Mouse (Mus musculus) heart, embryonic 12.5 days (tissue): Measurements from ENCODE around the gene Alkbh1. TPM values are rescaled to one million over a fixed set of nuclear protein-coding genes. Genes with fewer than 3 reads are reported as not detected.

Source experiments
- ATAC-seq: fragments of 200-750 bp; cut with Nextera tagmentation; 2 replicates; pipeline ENCODE4 v1.8.0; 2017; ENCODE audit warnings: moderate TSS enrichment, moderate library complexity; ENCODE audit not compliant: insufficient number of reproducible peaks, low FRiP score
- H3K27ac ChIP-seq: fragments of 300-500 bp; sonication (generic); 2 replicates; pipeline ENCODE4 v1.5.1; 2016; ENCODE audit warnings: mild to moderate bottlenecking, moderate library complexity; ENCODE audit not compliant: poor library complexity, severe bottlenecking
- H3K27me3 ChIP-seq: fragments of 300-500 bp; sonication (generic); replicated peaks from 2 replicates; pipeline ENCODE4 v1.6.1; 2016; ENCODE audit warnings: mild to moderate bottlenecking, moderate library complexity
- H3K36me3 ChIP-seq: fragments of 300-500 bp; sonication (generic); 2 replicates; pipeline ENCODE4 v1.6.1; 2016; ENCODE audit warnings: mild to moderate bottlenecking, moderate library complexity
- H3K4me1 ChIP-seq: fragments of 300-500 bp; sonication (generic); replicated peaks from 2 replicates; pipeline ENCODE4 v1.6.1; 2016; ENCODE audit warnings: mild to moderate bottlenecking
- H3K4me2 ChIP-seq: fragments of 300-500 bp; sonication (generic); 2 replicates; pipeline ENCODE4 v1.6.1; 2016; ENCODE audit warnings: mild to moderate bottlenecking, moderate library complexity
- H3K4me3 ChIP-seq: fragments of 300-500 bp; sonication (generic); 2 replicates; pipeline ENCODE4 v1.5.1; 2016; ENCODE audit warnings: mild to moderate bottlenecking
- H3K9ac ChIP-seq: fragments of 300-500 bp; sonication (generic); 2 replicates; pipeline ENCODE4 v1.6.1; 2016; ENCODE audit warnings: mild to moderate bottlenecking, moderate library complexity
- H3K9me3 ChIP-seq: fragments of 300-500 bp; sonication (generic); replicated peaks from 2 replicates; pipeline ENCODE4 v1.6.1; 2016; ENCODE audit warnings: mild to moderate bottlenecking, moderate library complexity
- WGBS: fragments of 180-500 bp; shearing (Covaris S2); methylation state at CpG from one replicate; pipeline ENCODE4 v1.1.7; 2016; 5-methylcytosine and 5-hydroxymethylcytosine counted together
- microRNA-seq: library from miRNA; unstranded; fragments of <30 nt; microRNA quantifications from one replicate; pipeline ENCODE4, GENCODE M21; 2017
- polyA plus RNA-seq: library from polyadenylated mRNA; unstranded; fragments of >200 nt; fragmentation: Nextera tagmentation; extraction: Ambion mirVana; gene quantifications from 2 replicates; pipeline ENCODE4 v1.2.1, GENCODE M21; 2016

Gene Alkbh1
- polyA plus RNA-seq, 1 experiment from 2014 or later, result 36.6 TPM

DNA sequence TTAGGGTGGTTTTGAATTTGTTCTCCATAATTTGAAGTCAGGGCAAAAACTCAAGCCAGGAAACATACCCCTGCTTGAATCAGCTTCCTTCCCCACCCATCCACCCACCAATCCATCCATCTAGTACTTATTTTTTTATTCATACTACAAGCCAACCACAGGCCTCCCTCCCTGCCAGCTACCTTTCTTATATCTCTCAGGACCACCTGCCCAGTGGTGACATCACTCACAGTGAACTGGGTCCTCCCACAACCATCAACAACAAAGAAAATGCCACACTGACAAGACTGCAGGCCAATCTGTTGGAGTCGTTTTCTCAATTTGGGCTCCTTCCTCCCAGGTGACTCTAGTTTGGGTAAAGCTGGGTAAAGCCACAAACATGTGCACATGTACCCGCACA is 64.3 kb downstream of the Alkbh1 start:
- Histone ChIP-seq H3K9ac (no peak overlapping the region), H3K4me3 (no peak overlapping the region), H3K4me1 (peaks cover 24% of the 10 kb centered on the region), H3K27me3 (no peaks in the 10 kb centered on the region), H3K9me3 (no peaks in the 10 kb centered on the region), H3K27ac (no peak overlapping the region), H3K4me2 (no peak overlapping the region), H3K36me3 (no peaks in the 10 kb centered on the region)
- no peak for ATAC-seq
- WGBS, result 75% methylated on average over 2 of the region's 2 CpGs

Small RNA genes within 50 kb of the gene (microRNA-seq; reads per million reads assigned to microRNA genes)
- 59.2 reads per million, percentile 45 among the genes with 10 or more reads in this experiment for gene Mir3068

Other genes starting within 250 kb of the Alkbh1 start
- 0.91 and 1.3 TPM in 2 replicates for gene Samd15, start 244.3 kb downstream of the Alkbh1 start, polyA plus RNA-seq
- 3.4 and 3.7 TPM in 2 replicates for gene Tmed8, start 243.6 kb downstream of the Alkbh1 start, polyA plus RNA-seq
- 0.42 and 1.5 TPM in 2 replicates for gene Noxred1, start 205.3 kb downstream of the Alkbh1 start, polyA plus RNA-seq
- gene Vipas39, start 177.8 kb downstream of the Alkbh1 start, polyA plus RNA-seq, result 29.6 and 31.8 TPM in 2 replicates
- gene Ahsa1, start 177.5 kb downstream of the Alkbh1 start, polyA plus RNA-seq, result 190 and 196 TPM in 2 replicates
- 0.92 and 1.1 TPM in 2 replicates for gene Ism2, start 144.3 kb downstream of the Alkbh1 start, polyA plus RNA-seq
- 73.3 and 76.4 TPM in 2 replicates for gene Sptlc2, start 55.7 kb downstream of the Alkbh1 start, polyA plus RNA-seq
- 249 and 268 TPM in 2 replicates for gene Slirp, start 121 bp downstream of the Alkbh1 start, polyA plus RNA-seq
- 85.7 and 86.1 TPM in 2 replicates for gene Snw1, start 28.3 kb upstream of the Alkbh1 start, polyA plus RNA-seq
- gene Gm5788, start 50.7 kb upstream of the Alkbh1 start, polyA plus RNA-seq, result not detected in 2 replicates
- not detected in 2 replicates for gene Gm8300, start 70.3 kb upstream of the Alkbh1 start, polyA plus RNA-seq
- gene Oog1, start 158.7 kb upstream of the Alkbh1 start, polyA plus RNA-seq, result not detected in 2 replicates
- not detected in 2 replicates for gene Gm4027, start 174.9 kb upstream of the Alkbh1 start, polyA plus RNA-seq
- not detected in 2 replicates for gene Gm16381, start 200.6 kb upstream of the Alkbh1 start, polyA plus RNA-seq